Mouse (Mus musculus) lung, adult 2 months (tissue): ENCODE measurements around the gene Sag.

Experiments used
- CTCF ChIP-seq: fragments of 200-500 bp; IDR thresholded peaks from 2 replicates; pipeline ENCODE4 v1.5.1; 2011; ENCODE audit warnings: mild to moderate bottlenecking, low read length, control low read depth; ENCODE audit not compliant: insufficient read depth
- POLR2A ChIP-seq: fragments of 200-500 bp; IDR thresholded peaks from 2 replicates; pipeline ENCODE4 v1.6.1; 2011; ENCODE audit warnings: low read depth, mild to moderate bottlenecking, control low read depth, low read length, borderline replicate concordance; ENCODE audit errors: extremely low read depth

- TF ChIP-seq POLR2A (no peak), CTCF (no peak)
Measured at GRCm38 (mm10) chr1:87770486-87770885, 33.0 kb upstream of the Sag start.
